Mouse (Mus musculus) embryonic fibroblast, embryonic 13.5 days (primary cell): ENCODE data around the gene Rbck1. TPM values are rescaled to one million over a fixed set of nuclear protein-coding genes. Genes with fewer than 3 reads are reported as not detected.

Experiments
- H3K27ac ChIP-seq: 2 replicates; pipeline ENCODE4 v1.5.1; 2012; ENCODE audit warnings: low read length, control low read depth, inconsistent platforms; ENCODE audit not compliant: insufficient read depth
- H3K4me1 ChIP-seq: 2 replicates; pipeline ENCODE4 v1.6.1; 2011; ENCODE audit warnings: low read length; ENCODE audit not compliant: control insufficient read depth, insufficient read depth
- H3K4me3 ChIP-seq: 2 replicates; pipeline ENCODE4 v1.5.1; 2011; ENCODE audit warnings: mild to moderate bottlenecking, control low read depth, low read length; ENCODE audit not compliant: insufficient read depth
- CTCF ChIP-seq: IDR thresholded peaks from 2 replicates; pipeline ENCODE4 v1.5.1; 2011; ENCODE audit warnings: mild to moderate bottlenecking, control low read depth, low read length, moderate library complexity, borderline replicate concordance; ENCODE audit not compliant: insufficient read depth
- POLR2A ChIP-seq: IDR thresholded peaks from 2 replicates; pipeline ENCODE4 v1.6.1; 2011; ENCODE audit warnings: low read depth, mild to moderate bottlenecking, control low read depth, low read length, moderate library complexity
- polyA plus RNA-seq: library from polyadenylated mRNA; stranded (reverse); fragments of >200 nt; gene quantifications from 2 replicates; pipeline ENCODE4 v1.2.4, GENCODE M21; 2011; ENCODE audit warnings: low read depth; ENCODE audit not compliant: missing spikeins, insufficient read length

Gene Rbck1
- polyA plus RNA-seq: 59.0 and 79.2 TPM in 2 replicates

DNA sequence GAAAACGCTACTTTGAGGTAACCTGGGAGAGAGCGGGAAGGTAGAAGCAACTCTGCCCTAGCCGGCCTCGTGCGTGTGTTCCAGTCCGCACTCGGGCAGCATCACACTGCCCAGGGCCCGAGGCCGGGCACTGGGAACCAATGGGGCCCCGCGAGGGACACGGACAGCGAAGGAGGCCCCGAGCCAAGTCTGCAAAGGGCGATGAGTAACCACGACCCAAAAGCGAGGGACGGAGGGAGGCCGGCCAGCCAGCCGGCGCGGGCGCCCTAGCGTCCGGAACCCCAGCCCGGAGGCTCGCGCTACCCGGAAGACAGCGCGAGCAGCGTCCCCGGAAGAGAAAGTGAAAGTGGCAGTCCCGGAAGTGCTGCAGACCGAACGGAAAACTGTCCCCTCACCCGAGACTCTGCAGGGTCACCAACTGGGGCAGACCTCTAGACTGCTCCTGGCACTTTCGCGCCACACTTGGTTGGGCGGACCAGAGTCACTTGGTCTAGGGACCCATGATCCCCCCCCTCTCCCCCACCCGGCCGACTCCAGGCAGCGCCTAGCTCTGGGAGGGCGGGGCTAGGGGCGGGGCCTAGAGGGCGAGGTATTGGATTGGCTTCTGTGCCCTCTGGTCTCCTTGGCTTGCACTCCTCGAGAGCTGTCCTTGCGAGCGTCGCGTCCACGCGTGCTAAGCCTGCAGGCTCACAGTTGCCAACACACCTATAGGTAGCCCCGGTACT lies at the start of gene Rbck1:
TSS of gene Rbck1 (minus strand) at position 553 of the 725 bp plus-strand sequence.
- Histone ChIP-seq H3K27ac (peak within 1 kb of the TSS; percentile 74), H3K4me1 (peaks cover 9% of the 10 kb centered on the region; the same call in 1 of the 2 replicates), H3K4me3 (peak within 1 kb of the TSS; percentile 92)
- no peak for TF ChIP-seq CTCF
- peak; percentile 88 for TF ChIP-seq POLR2A

DNA sequence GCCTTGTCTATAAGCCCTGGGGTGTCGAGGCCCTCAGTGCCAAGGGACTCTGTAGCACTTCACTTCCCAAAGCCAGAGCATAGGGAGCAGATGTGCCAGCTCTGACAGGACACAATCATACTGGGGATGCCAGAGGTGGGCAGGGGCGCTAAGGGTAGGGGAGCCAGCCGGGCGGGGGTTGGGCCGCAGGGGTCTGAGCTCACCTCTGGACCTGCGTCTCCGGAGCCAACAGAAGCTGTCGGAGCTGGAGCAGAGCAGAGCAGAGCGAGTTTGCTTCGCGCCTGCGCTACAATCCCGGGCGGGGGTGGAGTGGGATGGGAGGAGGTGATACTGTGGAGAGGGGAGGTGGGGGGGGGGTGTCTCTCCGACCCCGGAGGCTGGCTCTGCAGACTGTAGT lies 43.9 kb upstream of the Rbck1 start, which contains the start of gene Nrsn2:
TSS of gene Nrsn2 (minus strand) at position 294 of the 397 bp plus-strand sequence.
- no peak within 1 kb of the TSS for H3K27ac ChIP-seq
- H3K4me1 ChIP-seq: no peaks in the 10 kb centered on the region
- no peak within 1 kb of the TSS for H3K4me3 ChIP-seq
- TF ChIP-seq CTCF: no peak
- TF ChIP-seq POLR2A: no peak

- no peak overlapping the region for H3K4me3 ChIP-seq
- TF ChIP-seq CTCF (no peak), POLR2A (no peak)
- no peak overlapping the region for H3K27ac ChIP-seq
- no peaks in the 10 kb centered on the region for H3K4me1 ChIP-seq
Measured at GRCm38 (mm10) chr2:152375652-152376344, 43.3 kb upstream of the Rbck1 start.

DNA sequence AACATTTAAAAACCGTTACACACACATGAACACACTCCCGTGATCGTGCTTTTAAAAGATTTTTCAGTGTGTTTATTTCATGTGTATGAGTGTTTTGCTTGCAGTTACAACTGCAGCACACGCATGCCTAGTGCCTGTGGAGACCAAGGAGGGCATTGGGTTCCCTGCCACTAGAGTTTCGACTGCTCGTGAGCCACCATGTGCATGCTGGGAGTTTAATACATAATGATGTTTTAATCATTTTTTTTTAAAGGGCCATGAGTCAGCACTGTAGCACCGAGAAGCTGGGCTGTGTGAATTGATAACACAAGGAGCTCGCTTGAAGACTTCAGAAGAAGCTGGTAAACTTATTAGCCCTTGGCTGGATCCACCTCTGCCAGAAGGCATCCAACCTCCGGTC lies 41.1 kb upstream of the Rbck1 start:
- H3K27ac ChIP-seq: no peak overlapping the region
- no peaks in the 10 kb centered on the region for H3K4me1 ChIP-seq
- no peak overlapping the region for H3K4me3 ChIP-seq
- TF ChIP-seq POLR2A (no peak), CTCF (no peak)

- TF ChIP-seq CTCF: no peak
- TF ChIP-seq POLR2A: no peak
- Histone ChIP-seq H3K27ac (no peak overlapping the region), H3K4me3 (no peak overlapping the region), H3K4me1 (no peaks in the 10 kb centered on the region)
Measured at GRCm38 (mm10) chr2:152372661-152373060, 40.2 kb upstream of the Rbck1 start.

- Histone ChIP-seq H3K4me3 (no peak overlapping the region), H3K27ac (no peak overlapping the region), H3K4me1 (no peaks in the 10 kb centered on the region)
- TF ChIP-seq CTCF (no peak), POLR2A (no peak)
Measured at GRCm38 (mm10) chr2:152372104-152372503, 39.7 kb upstream of the Rbck1 start.

GRCm38 (mm10) chr2:152368532-152369140 lies 36.2 kb upstream of the Rbck1 start:
- no peak overlapping the region for H3K27ac ChIP-seq
- TF ChIP-seq CTCF: peak; percentile 88
- TF ChIP-seq POLR2A: no peak

GRCm38 (mm10) chr2:152367917-152368316 lies 35.5 kb upstream of the Rbck1 start:
- TF ChIP-seq CTCF (no peak), POLR2A (no peak)
- H3K4me1 ChIP-seq: no peaks in the 10 kb centered on the region
- no peak overlapping the region for H3K4me3 ChIP-seq
- no peak overlapping the region for H3K27ac ChIP-seq

More at GRCm38 (mm10) chr2:152368532-152369140, 36.2 kb upstream of the Rbck1 start:
- no peaks in the 10 kb centered on the region for H3K4me1 ChIP-seq
- no peak overlapping the region for H3K4me3 ChIP-seq

GRCm38 (mm10) chr2:152363245-152364147 lies 31.0 kb upstream of the Rbck1 start:
- H3K4me1 ChIP-seq: no peaks in the 10 kb centered on the region
- H3K4me3 ChIP-seq: no peak overlapping the region
- H3K27ac ChIP-seq: no peak overlapping the region
- no peak for TF ChIP-seq POLR2A
- TF ChIP-seq CTCF: peak; percentile 90
